In the genomic region with DNA sequence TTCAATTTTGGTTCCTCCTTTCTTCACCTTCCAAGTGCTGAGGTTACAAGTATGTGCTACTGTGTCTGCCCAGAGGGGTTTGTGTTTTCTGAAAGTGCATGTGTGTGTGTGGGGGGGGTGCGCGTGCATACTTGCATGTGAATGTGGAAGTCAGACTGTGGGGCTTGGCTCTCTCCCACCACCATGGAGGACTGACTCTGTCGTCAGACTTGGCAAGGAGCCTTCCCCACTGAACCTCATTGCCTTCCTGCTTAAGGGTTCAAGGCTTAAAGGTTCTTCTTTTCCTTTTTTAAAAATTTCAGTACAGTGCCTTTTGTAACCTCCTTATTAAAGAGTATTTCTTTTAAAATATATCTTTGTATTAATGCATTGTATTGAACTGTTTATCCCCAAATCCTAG, we compare ENCODE assay signal across 24 mouse cellular contexts. TPM values are rescaled to one million over a fixed set of nuclear protein-coding genes. Genes with fewer than 3 reads are reported as not detected.
DNase-seq lines count a peak whose midpoint lies in the region.
"Had no signal": no experiment of that assay in that cellular context is flagged by ENCODE, and none has a peak within 500 bp of the region (broad histone marks: within the 10 kb centered on the region; RNA-seq: fewer than 3 reads in every experiment).

No protein-coding gene starts in this region.

- peak; percentile 31 for DNase-seq in adrenal gland, adult 2 months
- DNase-seq in adrenal gland, postnatal 25 days = no peak
- DNase-seq in adrenal gland, postnatal 14 days = peak; percentile 55
- no peak for DNase-seq in adrenal gland, adult 8-10 months
- peak; percentile 10 for DNase-seq in lung, postnatal 36 days
- DNase-seq in lung, postnatal 4 days = no peak
- DNase-seq: B cell, adult 2 months; cerebellum, adult 11-12 months; cerebellum, adult 8-10 months; cerebellum, postnatal 10 days; cerebellum, postnatal 25 days; forebrain, postnatal 0 days had no signal

RNA-seq across cellular contexts. Expression of gene Sh3glb2, which starts 30.3 kb away (rescaled TPM):
- 10 to 100 TPM; 74.8 to 80.1 TPM for total RNA-seq in adrenal gland, adult 2 months (2021)
- polyA plus RNA-seq in adrenal gland, adult 2 months (2012; rRNA removed) = 270 and 325 TPM in 2 replicates
- total RNA-seq in adrenal gland, postnatal 25 days (2021) = 90.0 and 111 TPM in 2 replicates
- 73.2 and 80.6 TPM in 2 replicates for total RNA-seq in adrenal gland, postnatal 14 days (2021)
- total RNA-seq in adrenal gland, adult 8-10 months (2022) = 100 to 1,000 TPM in 2 of 4 experiments, 10 to 100 TPM in 2; 85.4 to 115 (median 101) TPM

RNA-seq across cellular contexts. Expression of gene Miga2, which starts 35.2 kb away (rescaled TPM):
- total RNA-seq in adrenal gland, adult 2 months (2021) = 100 to 1,000 TPM in 1 of 2 experiments, 10 to 100 TPM in 1; 71.7 to 111 TPM
- 55.8 and 68.1 TPM in 2 replicates for polyA plus RNA-seq in adrenal gland, adult 2 months (2012; rRNA removed)
- total RNA-seq in adrenal gland, postnatal 25 days (2021) = 65.4 and 83.5 TPM in 2 replicates
- total RNA-seq in adrenal gland, postnatal 14 days (2021) = 87.9 and 89.3 TPM in 2 replicates
- total RNA-seq in adrenal gland, adult 8-10 months (2022) = 100 to 1,000 TPM in 1 of 4 experiments, 10 to 100 TPM in 3; 80.6 to 104 (median 91.1) TPM

RNA-seq across cellular contexts. Expression of gene Nup188, which starts 42.6 kb away (rescaled TPM):
- total RNA-seq in adrenal gland, adult 2 months (2021) = 10 to 100 TPM; 24.9 to 31.1 TPM
- 54.4 and 66.6 TPM in 2 replicates for polyA plus RNA-seq in adrenal gland, adult 2 months (2012; rRNA removed)
- total RNA-seq in adrenal gland, postnatal 25 days (2021) = 38.0 and 38.9 TPM in 2 replicates
- 38.2 and 40.5 TPM in 2 replicates for total RNA-seq in adrenal gland, postnatal 14 days (2021)
- total RNA-seq in adrenal gland, adult 8-10 months (2022) = 10 to 100 TPM; 28.2 to 33.6 (median 30.2) TPM

RNA-seq across cellular contexts. Expression of gene Dolk, which starts 42.7 kb away (rescaled TPM):
- total RNA-seq in adrenal gland, adult 2 months (2021) = 10 to 100 TPM; 39.5 to 61.5 TPM
- polyA plus RNA-seq in adrenal gland, adult 2 months (2012; rRNA removed) = 39.0 and 42.2 TPM in 2 replicates
- total RNA-seq in adrenal gland, postnatal 25 days (2021) = 39.7 and 47.3 TPM in 2 replicates
- 46.2 and 48.1 TPM in 2 replicates for total RNA-seq in adrenal gland, postnatal 14 days (2021)
- total RNA-seq in adrenal gland, adult 8-10 months (2022) = 10 to 100 TPM; 31.2 to 42.7 (median 37.6) TPM

RNA-seq across cellular contexts. Expression of gene Gm28038, which starts 47.9 kb away (rescaled TPM):
- total RNA-seq in adrenal gland, adult 2 months (2021) = not detected
- not detected in 2 replicates for polyA plus RNA-seq in adrenal gland, adult 2 months (2012; rRNA removed)
- total RNA-seq in adrenal gland, postnatal 25 days (2021) = not detected in 2 replicates
- total RNA-seq in adrenal gland, postnatal 14 days (2021) = not detected in 2 replicates
- total RNA-seq in adrenal gland, adult 8-10 months (2022) = not detected
- total RNA-seq: adrenal gland, adult 18-20 months; CH12.LX; G1E had no signal
- polyA plus RNA-seq: activated CD4-positive, CD25-positive, alpha-beta regulatory T cell, adult 4 months; cortical plate, adult 2 months; embryonic facial prominence, embryonic 10.5 days; embryonic facial prominence, embryonic 12.5 days; embryonic facial prominence, embryonic 14.5 days; forebrain, embryonic 11.5 days; forebrain, embryonic 13.5 days; forebrain, embryonic 15.5 days; forebrain, postnatal 0 days; G1E; Patski had no signal

Comparison
In these comparisons a context has a peak if more than half of its experiments do, and no peak if none do; other contexts are left out.
1. DNase-seq: peak in adrenal gland, adult 2 months (single experiment), adrenal gland, postnatal 14 days (single experiment) and lung, postnatal 36 days (single experiment); none in adrenal gland, postnatal 25 days (single experiment), adrenal gland, adult 8-10 months (single experiment) and lung, postnatal 4 days (0 of 2).